Comparison of ENCODE assay signal across 17 mouse cellular contexts in genomic region chr2:91876806-91877140, GRCm38 (mm10). TPM values are rescaled to one million over a fixed set of nuclear protein-coding genes. Genes with fewer than 3 reads are reported as not detected.
A peak's percentile ranks its signal among the peaks of the same experiment; 100 is the strongest.
DNase-seq lines count a peak whose midpoint lies in the region; TF ChIP-seq lines count a peak whose summit lies in the region.
"Had no signal": no experiment of that assay in that cellular context is flagged by ENCODE, and none has a peak within 500 bp of the region (broad histone marks: within the 10 kb centered on the region; RNA-seq: fewer than 3 reads in every experiment).

No protein-coding gene starts in this region.

- TF ChIP-seq POLR2A in kidney, adult 2 months (IDR thresholded peaks at IDR 0.05; ENCODE audit: low read depth, low read length) = no peak

- peak; percentile 7 for DNase-seq in kidney, adult 2 months
- DNase-seq in kidney, adult 18-20 months = no peak
- peak; percentile 3 for DNase-seq in thymus, postnatal 25 days
- no peak for DNase-seq in thymus, postnatal 10 days (ENCODE audit: low spot score in 2 of 2)
- peak; percentile 78 for DNase-seq in induced T-regulatory cell, adult 2 months (ENCODE audit: low read depth)
- DNase-seq in splenic B cell, adult 2 months (ENCODE audit: low read depth, low spot score) = peak; percentile 12
- no peak for DNase-seq in left cerebral cortex, adult 18-20 months (ENCODE audit: low spot score in 2 of 2)
- DNase-seq in cerebellum, adult 9-11 months = no peak
- DNase-seq: cerebellum, postnatal 10 days; heart, postnatal 36 days; kidney, postnatal 10 days; right cerebral cortex, adult 18-20 months had no signal

- no peak for TF ChIP-seq CTCF in kidney, adult 2 months (conservative IDR thresholded peaks at IDR 0.05; ENCODE audit: insufficient read depth, insufficient read length, low read depth, low read length)

- WGBS in kidney, adult 2 months = 53% methylated on average over 2 of the region's 2 CpGs

- peaks cover 6% of the 10 kb centered on the region; the same call in 1 of the 2 replicates for H3K4me1 ChIP-seq in kidney, adult 2 months (ENCODE audit: control insufficient read depth, insufficient read depth, low read length)
- H3K4me1 ChIP-seq: embryonic facial prominence, embryonic 10.5 days; limb, embryonic 12.5 days had no signal

- H3K4me3 ChIP-seq in kidney, adult 2 months (ENCODE audit: insufficient read depth, low read depth, low read length) = no peak overlapping the region
- H3K4me3 ChIP-seq: embryonic facial prominence, embryonic 10.5 days; intestine, embryonic 15.5 days; limb, embryonic 12.5 days had no signal

- no peak overlapping the region for H3K27ac ChIP-seq in kidney, adult 2 months (ENCODE audit: insufficient read depth, low read depth, low read length)
- H3K27ac ChIP-seq: embryonic facial prominence, embryonic 10.5 days; intestine, embryonic 15.5 days; limb, embryonic 12.5 days had no signal

- peaks cover 1% of the 10 kb centered on the region; the same call in 1 of the 2 replicates for H3K36me3 ChIP-seq in kidney, adult 2 months (ENCODE audit: control insufficient read depth, insufficient read depth, low read length)
- no peaks in the 10 kb centered on the region; the same call in 1 of the 2 replicates for H3K36me3 ChIP-seq in splenic B cell, adult 2 months (ENCODE audit: control insufficient read depth, insufficient read depth, low read length, poor library complexity, severe bottlenecking)
- H3K36me3 ChIP-seq: intestine, embryonic 15.5 days had no signal

- no peaks in the 10 kb centered on the region for H3K27me3 ChIP-seq in kidney, adult 2 months (replicated peaks; ENCODE audit: control insufficient read depth, insufficient read depth, low read length)
- H3K27me3 ChIP-seq in splenic B cell, adult 2 months (ENCODE audit: control insufficient read depth, insufficient read depth, low read length, poor library complexity, severe bottlenecking) = no peaks in the 10 kb centered on the region
- H3K27me3 ChIP-seq: intestine, embryonic 15.5 days; limb, embryonic 12.5 days had no signal

RNA-seq across cellular contexts. Expression of gene Chrm4, which starts 50.3 kb away (rescaled TPM):
- 0.11 TPM in 1 of 2 replicates, not detected in the other for polyA plus RNA-seq in kidney, adult 2 months (2012; rRNA removed)
- 10 to 100 TPM; 56.6 to 61.4 TPM for total RNA-seq in left cerebral cortex, adult 18-20 months (2021)
- total RNA-seq: heart, adult 18-20 months; heart, postnatal 36 days; neutrophil, adult 5-6 weeks had no signal

RNA-seq across cellular contexts. Expression of gene Mdk, which starts 55.3 kb away (rescaled TPM):
- 76.0 and 80.1 TPM in 2 replicates for polyA plus RNA-seq in kidney, adult 2 months (2012; rRNA removed)
- 10 to 100 TPM; 19.0 to 23.8 TPM for total RNA-seq in left cerebral cortex, adult 18-20 months (2021)

Comparison
In these comparisons a context has a peak if more than half of its experiments do, and no peak if none do; other contexts are left out.
1. DNase-seq: peak in kidney, adult 2 months (single experiment), thymus, postnatal 25 days (single experiment), induced T-regulatory cell, adult 2 months (single experiment) and splenic B cell, adult 2 months (single experiment); none in kidney, adult 18-20 months (single experiment), thymus, postnatal 10 days (0 of 2), left cerebral cortex, adult 18-20 months (0 of 2) and cerebellum, adult 9-11 months (single experiment).